Mouse (Mus musculus): Measurements from ENCODE around the gene Dact2.

Gene Dact2

DNA sequence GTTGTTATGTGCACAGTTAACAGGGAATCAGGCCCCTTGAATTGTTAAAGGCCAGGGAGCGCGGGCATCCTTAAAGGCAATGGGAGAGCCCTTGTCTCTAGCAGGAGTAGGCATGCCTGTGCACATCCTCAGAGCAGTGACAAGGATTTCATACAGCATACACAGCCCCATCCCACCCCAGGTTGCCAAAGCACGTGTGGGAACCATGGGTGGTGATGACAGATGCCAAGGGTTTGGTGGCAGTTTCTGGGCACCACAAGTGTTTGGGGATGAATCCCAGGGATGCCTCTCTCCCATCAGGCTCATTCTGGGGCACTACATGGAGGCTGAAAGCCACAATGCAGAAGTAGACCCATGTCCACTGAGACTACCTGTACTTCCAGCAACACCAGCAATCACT is 29.7 kb downstream of the Dact2 start:
- DNase-seq (ENCODE audit: low spot score): no peak

DNA sequence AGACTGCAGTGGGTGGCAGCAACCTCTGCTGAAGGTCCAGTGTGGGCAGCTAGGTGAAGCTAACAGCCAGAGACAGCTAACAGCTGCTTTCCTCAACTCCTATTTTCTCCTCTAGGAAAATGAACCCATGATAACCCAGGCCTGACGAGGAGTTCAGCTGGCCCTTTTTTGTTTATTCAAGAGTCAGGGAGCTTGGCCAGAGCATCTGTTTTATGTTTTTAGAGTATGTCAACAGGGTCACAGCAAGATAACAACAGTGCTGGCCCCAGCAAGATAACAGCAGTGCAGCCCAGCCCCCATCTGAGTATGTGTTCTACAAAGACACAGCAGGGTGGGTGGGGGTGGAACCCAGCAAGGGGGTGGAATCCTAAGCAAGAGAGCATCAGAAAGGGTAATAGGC is 30.6 kb downstream of the Dact2 start:
- no peak for DNase-seq (ENCODE audit: low spot score)

DNA sequence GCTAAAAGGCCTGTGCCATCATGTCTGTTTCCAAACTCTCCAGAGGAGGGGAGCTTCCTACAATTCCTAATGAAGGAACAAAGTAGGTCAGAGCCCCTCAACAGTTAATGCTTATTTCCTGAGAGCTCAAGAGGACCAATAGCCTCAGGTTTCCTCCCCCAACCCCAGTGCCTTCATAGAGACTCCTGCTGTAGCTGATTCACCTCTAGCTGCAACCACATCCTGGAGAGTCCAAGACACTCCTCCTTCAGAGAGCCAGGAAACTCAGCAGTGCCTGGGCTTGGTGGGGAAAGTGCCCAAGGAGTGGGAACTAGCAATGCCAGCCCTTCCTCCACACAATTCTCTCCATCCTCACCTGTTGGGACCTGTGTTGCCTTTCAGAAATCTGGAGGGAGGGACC is 31.4 kb downstream of the Dact2 start:
- no peak for DNase-seq (ENCODE audit: low spot score)

DNA sequence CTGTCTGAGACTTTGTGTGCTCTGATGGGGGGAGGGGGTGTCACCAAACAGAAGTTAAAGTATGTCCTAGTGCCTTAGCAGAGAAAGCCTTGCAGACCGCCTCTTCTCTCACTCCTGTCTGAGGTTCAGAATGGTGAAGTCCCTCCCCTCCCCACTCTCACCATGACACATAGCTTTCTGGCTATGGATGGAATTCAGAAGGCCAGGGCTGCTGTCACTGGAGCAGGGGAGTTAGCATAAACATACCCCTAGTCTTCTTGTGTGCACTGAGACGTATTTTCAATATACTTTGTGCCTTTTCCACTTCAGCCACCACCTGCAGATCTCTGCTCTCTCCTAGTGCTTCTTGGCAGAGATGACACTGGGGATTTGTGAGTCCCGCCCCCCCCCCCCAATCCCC is 31.9 kb downstream of the Dact2 start:
- DNase-seq (ENCODE audit: low spot score): no peak

DNA sequence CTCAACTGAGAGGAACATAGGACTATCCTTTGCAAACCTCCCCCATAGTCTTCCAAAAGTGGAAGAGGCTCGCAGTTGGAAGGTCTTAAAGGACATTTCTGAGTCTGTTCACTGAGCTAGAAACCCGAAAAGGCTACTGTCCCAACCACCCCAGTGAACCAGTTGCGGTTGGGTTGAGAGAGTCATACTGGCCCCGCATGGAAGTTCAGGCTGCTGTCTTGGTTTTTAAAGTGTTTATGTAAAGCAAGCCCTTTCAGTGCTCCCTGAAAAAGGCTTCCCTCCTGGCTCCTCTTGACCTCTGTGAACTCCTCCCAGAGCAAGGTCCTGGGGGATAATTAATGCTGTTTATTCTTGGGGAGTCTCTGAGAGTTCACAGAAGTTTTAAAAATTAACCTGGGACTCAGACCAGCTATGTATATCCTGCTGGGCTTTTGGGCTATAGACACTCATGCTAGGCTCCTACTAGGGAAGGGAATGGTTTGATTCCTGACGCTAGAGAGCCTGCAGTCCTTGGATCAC is 33.1 kb downstream of the Dact2 start:
- no peak for DNase-seq (ENCODE audit: low spot score)

DNA sequence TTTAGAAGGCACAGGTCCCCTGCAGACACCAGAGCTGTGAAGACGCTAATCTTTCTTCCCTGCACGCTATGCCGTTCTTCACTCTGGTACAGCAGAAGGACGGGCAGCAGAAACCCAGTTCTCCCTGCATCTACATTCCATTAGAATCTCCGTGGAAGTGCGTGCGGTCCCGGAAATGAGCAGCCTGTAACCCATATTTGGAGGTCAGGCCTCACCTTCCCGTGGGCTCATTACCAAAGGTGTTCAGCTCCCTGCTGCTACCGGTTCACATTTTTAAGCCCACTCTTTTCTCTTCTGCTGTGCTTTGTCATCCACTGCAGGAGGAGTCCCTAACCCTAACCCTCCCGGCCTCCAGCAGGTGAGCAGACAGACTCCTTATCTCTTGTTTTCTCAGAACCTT is 34.7 kb downstream of the Dact2 start:
- DNase-seq (ENCODE audit: low spot score): no peak

DNA sequence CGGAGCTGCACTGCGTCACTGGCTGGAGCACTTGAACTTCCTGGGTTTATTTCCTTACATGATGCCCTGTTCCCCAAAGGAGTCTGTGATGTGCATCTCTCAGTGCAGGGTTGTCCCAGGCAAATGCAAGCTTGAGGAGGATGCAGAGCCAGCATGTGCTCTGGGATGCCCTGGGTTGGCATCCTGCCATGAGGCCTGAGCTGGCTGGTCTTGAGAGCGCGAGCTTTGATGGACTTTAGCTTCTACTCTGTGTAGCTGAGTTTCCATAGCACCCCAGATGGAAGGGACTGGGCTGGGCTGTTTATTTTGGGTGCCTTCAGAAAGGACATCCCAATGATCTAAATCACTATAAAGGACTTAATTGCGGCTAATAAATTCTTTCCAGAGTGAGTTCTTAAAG is 36.5 kb downstream of the Dact2 start:
- DNase-seq (ENCODE audit: low spot score): no peak

DNA sequence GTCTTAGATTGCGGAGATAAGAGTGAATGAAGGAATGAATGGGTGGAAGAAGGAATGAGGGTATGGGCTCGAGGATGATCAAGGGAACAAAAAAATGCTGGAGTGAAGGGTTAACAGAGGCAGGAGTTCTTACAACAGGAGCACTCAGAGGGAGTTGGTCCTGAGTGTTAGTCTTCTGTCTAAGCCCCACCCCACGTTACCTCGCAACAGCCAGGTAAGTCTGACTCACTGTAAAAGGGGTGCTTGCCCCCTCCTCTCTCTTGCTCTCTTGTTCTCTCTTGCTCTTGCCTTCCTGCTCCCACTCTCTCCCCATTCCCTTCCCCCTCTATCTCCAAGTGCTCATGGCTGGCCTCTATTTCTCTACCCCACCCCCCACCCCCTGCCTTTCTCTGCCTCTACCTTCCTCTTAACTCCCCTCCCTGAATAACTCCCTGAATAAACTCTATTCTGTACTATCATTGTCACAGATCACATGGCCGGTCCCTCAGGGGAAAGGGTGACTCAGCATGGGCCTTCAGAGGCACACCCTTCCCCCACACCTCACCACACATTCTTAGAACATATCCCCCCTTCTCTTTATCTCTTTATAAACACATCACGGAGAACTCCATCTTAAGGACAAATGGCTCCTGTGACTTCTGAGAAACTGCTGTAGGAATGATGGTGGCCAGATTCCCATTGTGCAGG is 37.2 kb downstream of the Dact2 start:
- no peak for DNase-seq (ENCODE audit: low spot score)

DNA sequence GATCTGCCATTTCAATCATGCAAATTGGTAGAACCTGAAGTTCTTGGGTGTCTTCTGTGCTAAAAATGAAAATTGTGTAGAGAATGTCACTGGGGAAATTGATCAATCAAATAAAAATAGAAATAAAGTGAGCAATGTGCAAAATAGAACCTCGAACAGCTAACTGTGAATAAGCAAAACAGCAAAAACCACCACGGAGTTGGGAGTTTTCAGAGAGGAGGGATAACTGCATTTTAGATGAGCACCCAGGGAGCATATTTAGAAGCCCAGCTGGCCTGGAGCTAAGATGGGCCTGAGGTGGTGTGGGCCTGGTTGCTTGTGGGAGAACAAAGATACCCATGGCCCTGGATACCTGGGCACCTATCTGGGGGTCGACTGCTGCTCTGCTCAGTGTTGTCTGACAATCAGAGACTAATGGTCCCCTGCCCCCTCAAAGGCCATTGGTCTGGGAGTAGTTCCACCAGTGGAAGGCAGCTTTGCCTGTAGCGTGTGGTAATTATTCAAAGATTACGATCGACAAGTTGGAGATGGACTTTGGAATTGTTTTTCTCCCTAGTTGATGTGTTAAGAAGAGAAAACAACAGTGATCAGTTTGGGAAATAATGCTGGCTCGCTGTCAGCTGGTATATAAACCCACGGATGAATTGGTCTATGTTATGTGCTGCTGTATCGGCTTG is 38.0 kb downstream of the Dact2 start:
- no peak for DNase-seq (ENCODE audit: low spot score)

DNA sequence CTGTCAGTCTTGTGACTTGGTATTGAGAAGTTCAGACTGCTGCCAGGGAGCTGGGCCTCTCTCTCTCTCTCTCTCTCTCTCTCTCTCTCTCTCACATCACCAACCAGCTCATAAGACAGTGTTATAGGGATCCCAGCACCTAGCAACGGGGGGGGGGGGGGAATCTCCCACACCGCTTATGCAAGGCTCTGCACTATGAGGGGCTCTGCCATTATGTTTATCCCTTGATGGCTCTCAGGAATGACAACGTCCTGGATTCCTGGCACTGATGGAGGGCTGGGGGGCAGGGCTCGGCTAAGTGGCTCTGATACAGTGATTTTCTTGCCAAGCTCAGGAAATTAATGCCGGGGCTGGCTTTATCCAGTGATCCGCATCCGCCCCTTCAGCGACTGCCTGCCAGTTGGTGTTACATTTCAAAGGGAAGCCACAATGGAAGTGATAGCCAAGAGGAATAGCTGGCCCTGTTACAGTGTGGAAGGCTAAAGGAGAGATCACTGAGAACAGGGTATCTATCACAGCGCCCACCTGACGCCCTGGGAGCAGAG is 38.7 kb downstream of the Dact2 start:
- no peak for DNase-seq (ENCODE audit: low spot score)

DNA sequence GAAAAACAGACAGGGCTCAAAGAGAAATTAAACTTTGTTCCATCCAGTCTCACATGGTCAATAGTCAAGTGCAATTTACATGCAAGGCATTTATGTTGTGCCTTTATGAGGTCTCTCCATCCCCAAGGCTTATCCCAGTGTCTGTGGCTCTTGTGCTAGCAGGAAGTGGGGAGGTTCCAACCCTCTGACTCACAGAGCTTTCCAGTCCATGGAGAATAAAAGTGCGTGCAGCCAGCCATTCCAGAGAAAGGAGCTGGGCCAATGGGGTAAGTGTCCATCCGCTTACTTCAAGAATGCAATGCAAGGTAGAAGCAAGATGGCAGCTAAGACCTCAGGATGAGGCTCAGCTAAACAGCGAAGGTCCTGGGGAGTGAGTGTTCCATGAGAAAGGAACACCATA is 43.3 kb downstream of the Dact2 start:
- DNase-seq (ENCODE audit: low spot score): no peak

DNA sequence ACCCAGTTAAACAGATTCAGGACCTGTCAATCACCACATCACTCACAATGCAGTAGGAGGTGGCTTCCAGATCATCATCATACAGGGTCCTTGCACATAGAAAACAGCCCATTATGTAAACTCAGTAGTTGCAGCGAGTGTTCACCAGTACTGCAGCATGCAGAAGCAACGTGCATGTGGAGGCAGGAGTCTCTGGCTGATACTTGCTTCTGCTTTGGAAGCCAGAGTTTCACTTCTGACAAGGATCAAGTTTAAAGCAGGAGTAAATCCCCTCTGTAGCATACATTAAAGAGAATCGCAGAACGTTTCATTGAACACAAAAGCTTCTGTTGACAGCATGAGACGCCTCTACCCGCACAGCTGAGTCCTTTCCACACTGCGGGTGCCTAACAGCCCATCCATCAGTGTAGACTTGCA is 46.3 kb downstream of the Dact2 start:
- no peak for DNase-seq (ENCODE audit: low spot score)
